Mouse (Mus musculus) lung, postnatal 0 days (tissue): Measurements from ENCODE around the gene Zfp1.

ENCODE experiments used
- CTCF ChIP-seq: IDR thresholded peaks from 2 replicates; pipeline ENCODE4 v1.5.1; 2016; ENCODE audit warnings: antibody characterized with exemption, mild to moderate bottlenecking
- EP300 ChIP-seq: IDR thresholded peaks from 2 replicates; pipeline ENCODE4 v1.6.1; 2016; ENCODE audit warnings: antibody characterized with exemption, mild to moderate bottlenecking, control low read depth

DNA sequence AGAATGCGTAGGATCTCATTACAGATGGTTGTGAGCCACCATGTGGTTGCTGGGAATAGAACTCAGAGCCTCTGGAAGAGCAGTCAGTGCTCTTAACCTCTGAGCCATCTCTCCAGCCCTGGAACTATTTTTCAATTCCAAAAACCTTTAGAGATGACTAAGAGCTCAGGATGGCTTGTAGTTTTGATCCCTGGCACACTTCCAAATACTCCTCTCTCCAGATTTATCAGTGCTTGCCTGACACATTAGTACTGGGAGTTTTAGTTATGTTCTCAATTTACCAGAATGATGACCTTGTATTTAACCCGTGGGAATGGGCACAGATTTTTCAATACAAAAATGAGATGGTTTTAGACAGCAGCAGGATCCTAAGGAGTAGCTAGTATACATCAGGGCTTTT lies 23.6 kb downstream of the Zfp1 start:
- TF ChIP-seq CTCF (no peak), EP300 (no peak)
